Mouse (Mus musculus) liver, embryonic 16.5 days (tissue): ENCODE data around the gene Alox12b. TPM values are rescaled to one million over a fixed set of nuclear protein-coding genes. Genes with fewer than 3 reads are reported as not detected.

ENCODE experiments used
- ATAC-seq: fragments of 200-750 bp; cut with Nextera tagmentation; 2 replicates; pipeline ENCODE4 v1.8.0; 2017; ENCODE audit warnings: low read depth, mild to moderate bottlenecking, moderate number of reproducible peaks, moderate library complexity
- H3K27ac ChIP-seq: fragments of 300-500 bp; sonication (generic); 2 replicates; pipeline ENCODE4 v1.5.1; 2014; ENCODE audit warnings: mild to moderate bottlenecking, low read length
- H3K27me3 ChIP-seq: fragments of 300-500 bp; sonication (generic); 2 replicates; pipeline ENCODE4 v1.6.1; 2014; ENCODE audit warnings: low read depth, low read length, mixed read lengths; ENCODE audit not compliant: control insufficient read depth, insufficient read depth
- H3K36me3 ChIP-seq: fragments of 300-500 bp; sonication (generic); 2 replicates; pipeline ENCODE4 v1.6.1; 2014; ENCODE audit warnings: mild to moderate bottlenecking; ENCODE audit not compliant: control insufficient read depth, insufficient read depth
- H3K4me1 ChIP-seq: fragments of 300-500 bp; sonication (generic); 2 replicates; pipeline ENCODE4 v1.6.1; 2014; ENCODE audit warnings: low read depth, low read length, mixed read lengths; ENCODE audit not compliant: control insufficient read depth
- H3K4me2 ChIP-seq: fragments of 300-500 bp; sonication (generic); 2 replicates; pipeline ENCODE4 v1.6.1; 2014; ENCODE audit warnings: low read depth, low read length, mixed read lengths
- H3K4me3 ChIP-seq: fragments of 300-500 bp; sonication (generic); 2 replicates; pipeline ENCODE4 v1.5.1; 2014; ENCODE audit warnings: low read depth, mild to moderate bottlenecking, low read length
- H3K9ac ChIP-seq: fragments of 300-500 bp; sonication (generic); 2 replicates; pipeline ENCODE4 v1.6.1; 2014; ENCODE audit warnings: low read depth, low read length
- H3K9me3 ChIP-seq: fragments of 300-500 bp; sonication (generic); replicated peaks from 2 replicates; pipeline ENCODE4 v1.6.1; 2016; ENCODE audit warnings: low read length; ENCODE audit not compliant: control insufficient read depth
- WGBS: fragments of 180-500 bp; shearing (Covaris S2); extraction: QIAGEN DNeasy Blood & Tissue Kit; methylation state at CpG from one replicate; pipeline ENCODE4 v1.1.7; 2014; ENCODE audit not compliant: insufficient replicate concordance; 5-methylcytosine and 5-hydroxymethylcytosine counted together
- polyA plus RNA-seq: library from polyadenylated mRNA; unstranded; fragments of >200 nt; fragmentation: Nextera tagmentation; extraction: Ambion mirVana; gene quantifications from 2 replicates; pipeline ENCODE4 v1.2.1, GENCODE M21; 2015

Alox12b gene
- polyA plus RNA-seq, 1 experiment from 2014 or later, result not detected

DNA sequence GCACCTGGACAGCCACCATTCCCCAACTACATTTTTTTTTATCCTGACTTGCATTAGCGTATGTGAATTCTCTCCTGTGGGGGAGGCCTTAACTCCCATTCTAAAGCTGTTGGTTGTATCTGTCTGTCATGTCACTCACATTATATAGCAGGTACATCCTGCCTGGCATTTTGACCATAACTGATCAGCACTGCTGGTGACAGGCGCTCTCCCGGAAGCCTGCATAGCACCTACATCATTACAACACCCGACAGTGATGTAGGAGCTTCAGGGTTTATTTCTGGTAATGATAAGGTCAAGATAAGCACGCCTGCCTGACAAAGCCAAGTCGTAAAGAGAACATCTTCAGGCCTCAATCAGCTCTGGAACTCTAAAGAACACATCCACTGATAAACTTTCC is 43.4 kb downstream of the Alox12b start:
- WGBS, result 19% methylated on average over 6 of the region's 6 CpGs
- no peak overlapping the region for H3K27ac ChIP-seq
- H3K4me3 ChIP-seq, result no peak overlapping the region
- H3K4me1 ChIP-seq, result no peaks in the 10 kb centered on the region
- no peak overlapping the region for H3K9ac ChIP-seq
- H3K36me3 ChIP-seq, result no peaks in the 10 kb centered on the region
- peaks cover 21% of the 10 kb centered on the region for H3K27me3 ChIP-seq
- ATAC-seq, result no peak
- H3K4me2 ChIP-seq, result no peak overlapping the region
- no peaks in the 10 kb centered on the region for H3K9me3 ChIP-seq

DNA sequence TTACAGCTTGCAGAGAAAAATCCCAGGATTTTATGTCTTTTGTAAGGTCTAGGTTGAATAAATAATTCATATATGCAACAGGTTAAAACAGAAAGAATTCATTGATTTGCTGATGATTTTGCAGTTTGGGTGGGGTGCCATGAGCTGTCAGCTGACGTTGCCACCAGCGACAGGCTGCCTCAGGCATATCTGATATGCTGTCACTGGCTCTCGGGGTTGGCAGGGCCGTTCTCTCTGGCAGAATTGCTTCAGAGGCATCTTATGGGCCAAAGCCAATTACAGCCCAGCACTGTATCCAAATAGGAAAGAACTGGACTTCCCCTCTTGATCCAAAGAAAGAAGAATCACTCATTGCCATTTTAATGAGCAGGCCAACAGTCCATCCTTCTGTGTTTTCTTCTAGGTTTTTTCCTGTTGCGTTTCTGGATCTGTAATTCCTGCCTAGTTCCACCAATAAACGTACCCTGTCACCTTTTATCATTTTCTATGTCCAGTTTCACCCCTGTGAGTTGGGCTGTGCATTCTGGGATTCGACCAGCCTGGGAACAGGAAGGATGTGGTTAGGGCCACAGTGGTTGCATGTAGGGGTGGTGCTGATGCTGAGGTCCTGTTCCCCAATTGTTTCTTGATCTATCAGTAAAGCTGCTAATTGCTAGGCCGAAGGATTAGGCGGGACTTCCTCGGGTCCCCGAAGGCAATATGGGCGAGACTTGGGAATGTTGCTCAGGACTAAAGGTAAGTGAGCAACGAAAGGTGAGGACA is 45.9 kb downstream of the Alox12b start:
- Histone ChIP-seq H3K27me3 (peaks cover 5% of the 10 kb centered on the region), H3K36me3 (no peaks in the 10 kb centered on the region), H3K9ac (no peak overlapping the region), H3K4me2 (no peak overlapping the region), H3K27ac (no peak overlapping the region), H3K9me3 (no peaks in the 10 kb centered on the region), H3K4me1 (no peaks in the 10 kb centered on the region), H3K4me3 (no peak overlapping the region)
- WGBS, result 23% methylated on average over 13 of the region's 13 CpGs
- ATAC-seq, result no peak

GRCm38 (mm10) chr11:69211431-69211830 is 54.6 kb downstream of the Alox12b start:
- H3K36me3 ChIP-seq, result no peaks in the 10 kb centered on the region
- ATAC-seq, result no peak
- WGBS, result 33% methylated on average over 2 of the region's 2 CpGs
- no peaks in the 10 kb centered on the region for H3K9me3 ChIP-seq
- H3K4me1 ChIP-seq, result no peaks in the 10 kb centered on the region
- no peak overlapping the region for H3K9ac ChIP-seq
- H3K27ac ChIP-seq, result no peak overlapping the region
- no peaks in the 10 kb centered on the region; the same call in none of the 2 replicates for H3K27me3 ChIP-seq
- no peak overlapping the region for H3K4me2 ChIP-seq
- H3K4me3 ChIP-seq, result no peak overlapping the region

DNA sequence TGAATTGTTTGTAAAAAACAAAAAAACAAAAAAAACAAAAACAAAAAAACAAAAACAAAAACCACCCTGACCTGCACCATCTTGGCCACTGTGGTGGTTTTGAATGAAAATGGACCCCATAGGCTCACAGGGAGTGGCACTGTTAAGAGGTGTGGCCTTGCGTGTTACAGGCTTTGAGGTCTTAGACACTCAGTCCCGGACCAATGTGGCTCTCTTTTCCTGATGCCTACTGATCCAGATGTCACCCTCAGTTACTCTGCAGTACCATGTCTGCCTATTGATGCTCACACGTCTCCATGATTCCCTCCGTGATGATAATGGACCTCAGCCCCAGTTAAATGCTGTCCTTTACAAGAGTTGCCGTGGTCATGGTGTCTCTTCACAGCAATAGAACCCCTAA is 60.6 kb downstream of the Alox12b start:
- H3K36me3 ChIP-seq, result no peaks in the 10 kb centered on the region
- no peak for ATAC-seq

GRCm38 (mm10) chr11:69218661-69219060 is 61.9 kb downstream of the Alox12b start:
- no peak overlapping the region for H3K9ac ChIP-seq
- H3K4me2 ChIP-seq, result no peak overlapping the region
- no peak for ATAC-seq
- WGBS, result 10% methylated on average over 2 of the region's 2 CpGs
- H3K36me3 ChIP-seq, result no peaks in the 10 kb centered on the region
- H3K27me3 ChIP-seq, result no peaks in the 10 kb centered on the region
- H3K9me3 ChIP-seq, result no peaks in the 10 kb centered on the region
- no peaks in the 10 kb centered on the region for H3K4me1 ChIP-seq
- no peak overlapping the region for H3K4me3 ChIP-seq
- H3K27ac ChIP-seq, result no peak overlapping the region

More for the DNA sequence above, 60.6 kb downstream of the Alox12b start:
- Histone ChIP-seq H3K9ac (no peak overlapping the region), H3K4me2 (no peak overlapping the region), H3K27me3 (no peaks in the 10 kb centered on the region), H3K9me3 (no peaks in the 10 kb centered on the region), H3K27ac (no peak overlapping the region), H3K4me1 (no peaks in the 10 kb centered on the region), H3K4me3 (no peak overlapping the region)
- WGBS, result 66% methylated on average over 5 of the region's 5 CpGs

Other genes starting within 250 kb of the Alox12b start
- gene Odf4, start 229.9 kb upstream of the Alox12b start, polyA plus RNA-seq, result not detected in 2 replicates
- 1.7 and 2.0 TPM in 2 replicates for gene Arhgef15, start 199.5 kb upstream of the Alox12b start, polyA plus RNA-seq
- gene Slc25a35, start 188.9 kb upstream of the Alox12b start, polyA plus RNA-seq, result 0.37 and 0.80 TPM in 2 replicates
- gene Rangrf, start 181.8 kb upstream of the Alox12b start, polyA plus RNA-seq, result 16.3 and 19.3 TPM in 2 replicates
- gene Pfas, start 148.5 kb upstream of the Alox12b start, polyA plus RNA-seq, result 13.7 and 15.4 TPM in 2 replicates
- gene Ctc1, start 141.1 kb upstream of the Alox12b start, polyA plus RNA-seq, result 17.2 and 23.0 TPM in 2 replicates
- 101 and 107 TPM in 2 replicates for gene Aurkb, start 111.3 kb upstream of the Alox12b start, polyA plus RNA-seq
- gene Borcs6, start 97.3 kb upstream of the Alox12b start, polyA plus RNA-seq, result 3.1 and 3.6 TPM in 2 replicates
- gene Tmem107, start 86.2 kb upstream of the Alox12b start, polyA plus RNA-seq, result 20.2 and 21.7 TPM in 2 replicates
- 16.4 and 25.4 TPM in 2 replicates for gene Vamp2, start 68.5 kb upstream of the Alox12b start, polyA plus RNA-seq
- 6.9 and 8.5 TPM in 2 replicates for gene Per1, start 61.8 kb upstream of the Alox12b start, polyA plus RNA-seq
- 0.06 and 0.07 TPM in 2 replicates for gene Hes7, start 36.6 kb upstream of the Alox12b start, polyA plus RNA-seq
- 0.07 TPM in 1 of 2 replicates, not detected in the other for gene 9130213A22Rik, start 34.4 kb upstream of the Alox12b start, polyA plus RNA-seq
- 0.09 and 0.39 TPM in 2 replicates for gene Aloxe3, start 31.1 kb upstream of the Alox12b start, polyA plus RNA-seq
- 0.08 TPM in 1 of 2 replicates, not detected in the other for gene Alox8, start 40.9 kb downstream of the Alox12b start, polyA plus RNA-seq
- not detected in 2 replicates for gene Gucy2e, start 80.0 kb downstream of the Alox12b start, polyA plus RNA-seq
- gene Cntrob, start 166.8 kb downstream of the Alox12b start, polyA plus RNA-seq, result 6.0 and 7.2 TPM in 2 replicates
- gene Trappc1, start 167.0 kb downstream of the Alox12b start, polyA plus RNA-seq, result 69.3 and 75.8 TPM in 2 replicates
- 0.05 and 0.12 TPM in 2 replicates for gene Kcnab3, start 169.3 kb downstream of the Alox12b start, polyA plus RNA-seq
- gene Rnf227, start 183.5 kb downstream of the Alox12b start, polyA plus RNA-seq, result 0.62 and 0.74 TPM in 2 replicates
- 5.0 and 5.7 TPM in 2 replicates for gene Chd3, start 212.4 kb downstream of the Alox12b start, polyA plus RNA-seq
- gene Naa38, start 238.5 kb downstream of the Alox12b start, polyA plus RNA-seq, result 73.4 and 76.8 TPM in 2 replicates
- gene Cyb5d1, start 238.6 kb downstream of the Alox12b start, polyA plus RNA-seq, result 9.5 and 9.9 TPM in 2 replicates
- 7.1 and 7.8 TPM in 2 replicates for gene Tmem88, start 241.2 kb downstream of the Alox12b start, polyA plus RNA-seq